Mouse (Mus musculus) layer of hippocampus, adult 2 months (tissue): ENCODE results near the gene Gsta2. TPM values are rescaled to one million over a fixed set of nuclear protein-coding genes. Genes with fewer than 3 reads are reported as not detected.
A peak's percentile ranks its signal among the peaks of the same experiment; 100 is the strongest.
"Not testable (repeated sequence)": the region's sequence is repeated elsewhere in the genome, so short reads cannot be mapped to it uniquely, and the experiment has no call there.

Experiments
- DNase-seq, 2 experiments: peaks; one replicate each; pipeline ENCODE4 v3.0.0; 2022; ENCODE audit warnings: low spot score in 2 of 2
- H3K27ac ChIP-seq: fragments of 200-600 bp; 2 replicates; pipeline ENCODE4 v1.8.1; 2022
- H3K4me3 ChIP-seq: fragments of 200-600 bp; 2 replicates; pipeline ENCODE4 v1.8.1; 2022; ENCODE audit warnings: mild to moderate bottlenecking
- CTCF ChIP-seq: fragments of 200-600 bp; conservative IDR thresholded peaks from 2 replicates; pipeline ENCODE4 v1.8.1; 2022; ENCODE audit warnings: antibody characterized with exemption, mild to moderate bottlenecking, moderate library complexity
- total RNA-seq, 2 experiments: library from RNA; stranded (reverse); gene quantifications; 2 replicates each; pipeline ENCODE4 v1.2.3; 2021

Gsta2 gene
- total RNA-seq, 2 experiments from 2014 or later, result not detected

- no peak overlapping the region for H3K4me3 ChIP-seq
- no peak for DNase-seq
- no peak overlapping the region for H3K27ac ChIP-seq
- TF ChIP-seq CTCF, result peak; percentile 76
Observed at GRCm38 (mm10) chr9:78319499-78319898, 36.1 kb downstream of the Gsta2 start.

GRCm38 (mm10) chr9:78314696-78315095 lies 40.9 kb downstream of the Gsta2 start, which contains the start of gene Omt2a:
Gene Omt2a (minus strand): TSS chr9:78314796.
- Histone ChIP-seq H3K4me3 (no peak within 1 kb of the TSS), H3K27ac (no peak within 1 kb of the TSS)
- no peak for DNase-seq
- TF ChIP-seq CTCF, result no peak

GRCm38 (mm10) chr9:78308122-78308521 lies 47.5 kb downstream of the Gsta2 start:
- DNase-seq, H3K4me3 ChIP-seq: not testable (repeated sequence)

GRCm38 (mm10) chr9:78299143-78299542 lies 56.4 kb downstream of the Gsta2 start:
- not testable (repeated sequence) for DNase-seq, H3K4me3 ChIP-seq

More at GRCm38 (mm10) chr9:78308122-78308521, 47.5 kb downstream of the Gsta2 start:
- not testable (repeated sequence) for H3K27ac ChIP-seq

GRCm38 (mm10) chr9:78298232-78298631 lies 57.4 kb downstream of the Gsta2 start:
- no peak for DNase-seq
- no peak overlapping the region for H3K27ac ChIP-seq
- H3K4me3 ChIP-seq, result no peak overlapping the region
- TF ChIP-seq CTCF, result no peak

More at GRCm38 (mm10) chr9:78299143-78299542, 56.4 kb downstream of the Gsta2 start:
- H3K27ac ChIP-seq, result not testable (repeated sequence)

GRCm38 (mm10) chr9:78296089-78296488 lies 59.5 kb downstream of the Gsta2 start:
- H3K4me3 ChIP-seq, H3K27ac ChIP-seq: not testable (repeated sequence)
- DNase-seq, result peak in 1 of 2 experiments; percentile 25
- TF ChIP-seq CTCF, result peak; percentile 79

GRCm38 (mm10) chr9:78294781-78295180 lies 60.8 kb downstream of the Gsta2 start:
- not testable (repeated sequence) for DNase-seq, H3K27ac ChIP-seq, H3K4me3 ChIP-seq

- H3K4me3 ChIP-seq, DNase-seq, H3K27ac ChIP-seq: not testable (repeated sequence)
Observed at GRCm38 (mm10) chr9:78293683-78294082, 61.9 kb downstream of the Gsta2 start.

- H3K27ac ChIP-seq, H3K4me3 ChIP-seq, DNase-seq: not testable (repeated sequence)
Observed at GRCm38 (mm10) chr9:78292462-78292861, 63.1 kb downstream of the Gsta2 start.

- DNase-seq, H3K4me3 ChIP-seq, H3K27ac ChIP-seq: not testable (repeated sequence)
Observed at GRCm38 (mm10) chr9:78289723-78290122, 65.9 kb downstream of the Gsta2 start, which contains the start of gene Gm10639. Gene Gm10639 (plus strand): TSS chr9:78289923.

- DNase-seq, H3K27ac ChIP-seq, H3K4me3 ChIP-seq: not testable (repeated sequence)
Observed at GRCm38 (mm10) chr9:78289063-78289462, 66.5 kb downstream of the Gsta2 start.

- not testable (repeated sequence) for H3K4me3 ChIP-seq, DNase-seq, H3K27ac ChIP-seq
Observed at GRCm38 (mm10) chr9:78282002-78282711, 73.4 kb downstream of the Gsta2 start.

Other genes with a start within 250 kb of the Gsta2 start
- gene Fbxo9, start 246.7 kb downstream of the Gsta2 start, total RNA-seq, result 10 to 100 TPM; 86.6 to 86.7 TPM
- gene Ick, start 246.6 kb downstream of the Gsta2 start, total RNA-seq, result 10 to 100 TPM; 18.3 to 20.6 TPM
- gene Gsta4, start 173.0 kb downstream of the Gsta2 start, total RNA-seq, result 10 to 100 TPM; 48.4 to 50.1 TPM
- gene Gsta1, start 125.1 kb downstream of the Gsta2 start, total RNA-seq, result not detected
- not detected for gene Gm3776, start 98.7 kb downstream of the Gsta2 start, total RNA-seq
- gene Gm10639, start 65.9 kb downstream of the Gsta2 start, total RNA-seq, result not detected
- gene Omt2a, start 41.0 kb downstream of the Gsta2 start, total RNA-seq, result not detected
- not detected for gene Omt2b, start 28.2 kb downstream of the Gsta2 start, total RNA-seq
- gene Dppa5a, start 12.4 kb upstream of the Gsta2 start, total RNA-seq, result not detected
- under 1 TPM in 1 of 2 experiments, not detected in 1; 0.17 TPM for gene Ooep, start 22.9 kb upstream of the Gsta2 start, total RNA-seq
- not detected for gene Ddx43, start 40.0 kb upstream of the Gsta2 start, total RNA-seq
- under 1 TPM; 0.79 to 0.92 TPM for gene Cgas, start 87.4 kb upstream of the Gsta2 start, total RNA-seq
- 10 to 100 TPM; 25.1 to 25.8 TPM for gene Mto1, start 92.4 kb upstream of the Gsta2 start, total RNA-seq
- 1 to 10 TPM; 1.3 to 1.5 TPM for gene Gm17324, start 93.0 kb upstream of the Gsta2 start, total RNA-seq
- 1,000 to 10,000 TPM; 3,119 to 3,317 TPM for gene Eef1a1, start 133.4 kb upstream of the Gsta2 start, total RNA-seq
- 10 to 100 TPM; 23.0 to 24.5 TPM for gene Slc17a5, start 232.3 kb upstream of the Gsta2 start, total RNA-seq